Comparison of ENCODE assay signal across 9 mouse cellular contexts in the genomic region with DNA sequence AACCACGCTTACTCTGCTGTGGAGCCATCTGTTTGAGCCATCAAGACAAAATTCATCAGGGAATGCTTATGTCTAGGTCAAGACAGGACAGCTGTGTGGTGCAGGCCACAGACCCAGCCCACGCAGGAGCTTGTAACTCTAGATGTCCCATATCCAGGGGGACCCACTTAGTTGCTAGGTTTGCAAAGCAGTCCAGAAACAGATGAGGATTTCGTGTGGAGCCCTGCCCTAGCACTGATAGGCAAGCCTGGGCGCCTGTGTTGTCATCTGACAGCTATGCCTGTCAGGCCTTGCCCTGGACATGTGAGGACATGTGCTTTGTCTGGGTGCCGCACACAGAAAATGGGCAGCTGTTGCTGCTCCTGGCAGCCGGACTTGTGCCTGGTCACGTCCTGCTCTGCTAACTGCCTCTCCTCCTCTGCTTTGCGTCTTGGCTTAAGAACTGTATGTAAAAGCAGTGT.
DNase-seq lines count a peak whose midpoint lies in the region; ATAC-seq and TF ChIP-seq lines count a peak whose summit lies in the region.
"Had no signal": no experiment of that assay in that cellular context is flagged by ENCODE, and none has a peak within 500 bp of the region (broad histone marks: within the 10 kb centered on the region; RNA-seq: fewer than 3 reads in every experiment).

No protein-coding gene starts in this region.

- H3K4me3 ChIP-seq in CH12.LX (replicated peaks in 1 of 3; ENCODE audit: low read depth in 2 of 3, low read length in 2 of 3, poor library complexity in 1 of 3), result no peak overlapping the region
- no peak overlapping the region for H3K4me3 ChIP-seq in limb, embryonic 15.5 days

- H3K27ac ChIP-seq in CH12.LX (ENCODE audit: insufficient read depth, low read depth), result no peak overlapping the region
- 0 out of 2 replicates have a peak overlapping the region, but pooled peaks have one; percentile 47 for H3K27ac ChIP-seq in limb, embryonic 15.5 days

- no peak for TF ChIP-seq POLR2A in CH12.LX (IDR thresholded peaks at IDR 0.05; ENCODE audit: low read depth, low read length)

- H3K4me2 ChIP-seq in CH12.LX (ENCODE audit: insufficient read depth, low read depth, poor library complexity, severe bottlenecking), result no peak overlapping the region
- no peak overlapping the region for H3K4me2 ChIP-seq in limb, embryonic 15.5 days

- no peak overlapping the region for H3K9ac ChIP-seq in CH12.LX (ENCODE audit: insufficient read depth, low read depth)
- H3K9ac ChIP-seq in limb, embryonic 15.5 days, result no peak overlapping the region

- TF ChIP-seq CTCF in CH12.LX (conservative IDR thresholded peaks at IDR 0.05 in 1 of 2, IDR thresholded peaks at IDR 0.05 in 1 of 2; ENCODE audit: low read depth in 2 of 2, low read length in 2 of 2), result no peak

- no peaks in the 10 kb centered on the region for H3K36me3 ChIP-seq in CH12.LX (replicated peaks in 1 of 2; ENCODE audit: control insufficient read depth in 1 of 2, insufficient read depth in 1 of 2, low read length in 1 of 2)
- H3K36me3 ChIP-seq in limb, embryonic 15.5 days, result no peaks in the 10 kb centered on the region

- 41% methylated on average over 8 of the region's 8 CpGs for whole genome bisulfite sequencing in limb, embryonic 15.5 days

- intact Hi-C loops in gastrocnemius, postnatal 36 days (cut with DNase I), result no loop called here

- peaks cover 0 to 6% of the 10 kb centered on the region in 2 experiments; a peak in 2 of 4 replicates for H3K4me1 ChIP-seq in CH12.LX (ENCODE audit: control insufficient read depth in 1 of 2, insufficient read depth in 2 of 2)
- peaks cover 18% of the 10 kb centered on the region for H3K4me1 ChIP-seq in limb, embryonic 15.5 days

- DNase-seq in adrenal gland, postnatal 25 days, result peak; percentile 8
- DNase-seq in adrenal gland, adult 2 months, result no peak
- DNase-seq in CH12.LX (ENCODE audit: extremely low read depth), result peak; percentile 2
- peak; percentile 29 to 61 for DNase-seq in gastrocnemius, postnatal 36 days
- no peak for DNase-seq in right cerebral cortex, adult 18-20 months
- no peak for DNase-seq in frontal cortex, adult 2 months (ENCODE audit: extremely low spot score in 1 of 2, low spot score in 1 of 2)
- no peak for DNase-seq in ovary, adult 18-20 months (ENCODE audit: low spot score)
- DNase-seq: kidney, adult 18-20 months had no signal

- in situ Hi-C loops in CH12.LX (cut with MboI; ENCODE audit: low pct_ligation_motif_present, low pct_unique_long_range_greater_than_20kb, low sequenced_read_pairs), result no loop called here

- no peak for TF ChIP-seq EP300 in CH12.LX (IDR thresholded peaks at IDR 0.05; ENCODE audit: low read length)

- dilution Hi-C loops in CH12.LX (cut with MboI; ENCODE audit: extremely low pct_ligation_motif_present, extremely low pct_unique_long_range_greater_than_20kb, low sequenced_read_pairs), result no loop called here

- peak; percentile 83 for ATAC-seq in limb, embryonic 15.5 days (ENCODE audit: insufficient number of reproducible peaks, low FRiP score, low TSS enrichment, low read depth)

- H3K27me3 ChIP-seq in CH12.LX (replicated peaks), result no peaks in the 10 kb centered on the region
- H3K27me3 ChIP-seq in limb, embryonic 15.5 days, result 0 out of 2 replicates have a peak, but pooled peaks cover 4% of the 10 kb centered on the region

- H3K79me2 ChIP-seq in CH12.LX (replicated peaks; ENCODE audit: control insufficient read depth, extremely low read depth, insufficient read depth, poor library complexity, severe bottlenecking), result no peaks in the 10 kb centered on the region

- TF ChIP-seq RAD21 in CH12.LX (IDR thresholded peaks at IDR 0.05; ENCODE audit: low read depth, low read length), result no peak

- H3K9me3 ChIP-seq in CH12.LX (replicated peaks; ENCODE audit: low read length), result peaks cover 3% of the 10 kb centered on the region
- H3K9me3 ChIP-seq in limb, embryonic 15.5 days, result no peaks in the 10 kb centered on the region

TF ChIP-seq in CH12.LX, 34 proteins besides CTCF, POLR2A, EP300 and RAD21:
- TF ChIP-seq GABPA (IDR thresholded peaks at IDR 0.05; ENCODE audit: insufficient replicate concordance, low read depth, low read length) (no peak), CHD1 (IDR thresholded peaks at IDR 0.05; ENCODE audit: low read depth, low read length) (peak; percentile 92), IRF4 (IDR thresholded peaks at IDR 0.05; ENCODE audit: low read depth, low read length) (no peak)

Comparison
In these comparisons a context has a peak if more than half of its experiments do, and no peak if none do; other contexts are left out.
1. DNase-seq: peak in adrenal gland, postnatal 25 days (single experiment), CH12.LX (single experiment) and gastrocnemius, postnatal 36 days (2 of 2); none in adrenal gland, adult 2 months (single experiment), right cerebral cortex, adult 18-20 months (single experiment), frontal cortex, adult 2 months (0 of 2) and ovary, adult 18-20 months (single experiment).